Mouse (Mus musculus): ENCODE results near the gene Ndufa4.
"Not testable (repeated sequence)": the region's sequence is repeated elsewhere in the genome, so short reads cannot be mapped to it uniquely, and the experiment has no call there.

Gene Ndufa4

GRCm38 (mm10) chr6:11907269-11908032, at the start of gene Ndufa4, which contains the start of gene Phf14:
Ndufa4 (minus strand) TSS chr6:11907497.
Phf14 (plus strand) TSS chr6:11907809.
- peak; percentile 93 for DNase-seq (ENCODE audit: low spot score in 2 of 2)

DNA sequence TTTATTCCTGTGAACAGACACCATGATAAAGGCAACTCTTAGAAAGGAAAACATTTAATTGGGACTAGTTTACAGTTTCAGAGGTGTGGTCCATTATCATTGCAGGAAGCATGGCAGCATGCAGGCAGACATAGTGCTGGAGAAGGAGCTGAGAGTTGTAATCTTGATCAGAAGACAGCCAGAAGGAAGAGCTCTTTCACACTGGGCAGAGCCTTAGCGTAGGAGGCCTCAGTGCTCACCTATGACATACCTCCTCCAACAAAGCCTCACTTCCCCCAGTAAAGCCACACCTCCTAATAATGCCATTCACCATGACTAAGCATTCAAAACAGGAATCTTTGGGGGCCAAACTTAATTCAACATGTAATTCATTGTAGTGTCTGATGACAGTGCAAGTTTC, 40.8 kb upstream of the Ndufa4 start:
- DNase-seq (ENCODE audit: low spot score in 2 of 2), result no peak

GRCm38 (mm10) chr6:11942089-11942488, 34.8 kb upstream of the Ndufa4 start:
- no peak for DNase-seq (ENCODE audit: low spot score in 2 of 2)

- DNase-seq (ENCODE audit: low spot score in 2 of 2), result no peak
Measured at GRCm38 (mm10) chr6:11940895-11941294, 33.6 kb upstream of the Ndufa4 start.

DNA sequence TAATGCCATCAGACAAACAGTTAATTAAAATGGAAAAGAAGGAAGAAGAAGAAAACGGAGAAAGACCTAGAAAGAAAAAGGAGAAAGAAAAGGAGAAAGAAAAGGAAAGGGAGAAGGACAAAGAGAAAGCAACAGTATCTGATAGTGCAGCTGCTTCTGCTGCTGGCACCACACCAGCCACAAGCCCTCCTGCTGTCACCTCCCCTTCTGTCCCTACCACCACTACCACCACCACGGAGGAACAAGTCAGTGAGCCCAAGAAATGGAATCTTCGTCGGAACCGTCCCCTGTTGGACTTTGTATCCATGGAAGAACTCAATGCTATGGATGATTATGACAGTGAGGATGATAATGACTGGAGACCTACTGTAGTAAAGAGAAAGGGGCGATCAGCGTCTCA, 26.1 kb upstream of the Ndufa4 start:
- no peak for DNase-seq (ENCODE audit: low spot score in 2 of 2)

DNA sequence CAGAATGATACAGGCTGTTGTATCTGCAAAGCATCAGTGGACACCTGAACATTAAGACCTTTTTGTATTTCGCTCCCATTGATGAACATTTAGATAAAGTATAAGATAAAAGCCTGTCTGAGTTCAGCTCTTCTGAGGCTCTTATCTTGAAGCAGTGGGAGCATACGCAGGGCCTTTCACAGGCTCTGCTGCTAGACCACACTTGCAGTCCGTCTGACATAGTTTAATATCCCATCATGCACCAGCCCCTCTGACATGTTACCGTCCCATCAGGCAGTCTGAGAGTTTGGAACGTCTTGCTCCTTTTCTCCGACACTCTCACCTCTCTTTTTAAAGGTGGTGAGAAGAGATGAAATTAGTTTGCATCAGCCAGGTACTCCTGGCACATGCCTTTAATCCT, 20.2 kb upstream of the Ndufa4 start:
- no peak for DNase-seq (ENCODE audit: low spot score in 2 of 2)

DNA sequence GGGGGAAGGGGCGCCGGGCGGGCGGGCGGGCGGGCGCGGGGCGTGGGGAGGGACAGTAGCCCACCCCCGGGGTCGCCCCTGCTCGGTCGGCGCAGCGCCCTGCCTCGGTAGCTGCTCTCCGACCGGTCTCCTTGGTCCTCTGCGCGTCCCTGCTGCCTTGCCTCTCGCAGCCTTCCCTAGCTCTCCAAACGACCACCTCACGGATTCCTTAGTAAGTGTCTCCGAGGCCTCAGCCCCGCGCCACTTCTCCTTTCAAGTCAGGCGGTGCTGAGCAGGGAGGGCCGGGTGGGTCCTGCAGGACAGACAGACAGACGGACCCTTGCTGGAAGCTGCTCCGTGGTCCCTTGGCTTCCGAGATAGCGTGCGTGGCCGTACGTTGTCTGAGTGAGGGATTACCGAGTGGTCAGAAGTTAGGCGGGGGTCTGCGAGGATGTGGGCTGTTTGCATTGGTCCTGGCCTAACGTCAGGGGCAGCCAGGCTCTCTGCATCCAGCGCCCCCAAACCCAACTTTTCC, 18.8 kb upstream of the Ndufa4 start:
- peak; percentile 8 to 14 for DNase-seq (ENCODE audit: low spot score in 2 of 2)

GRCm38 (mm10) chr6:11925496-11926041, 18.3 kb upstream of the Ndufa4 start:
- DNase-seq (ENCODE audit: low spot score in 2 of 2), result peak; percentile 70 to 82

DNA sequence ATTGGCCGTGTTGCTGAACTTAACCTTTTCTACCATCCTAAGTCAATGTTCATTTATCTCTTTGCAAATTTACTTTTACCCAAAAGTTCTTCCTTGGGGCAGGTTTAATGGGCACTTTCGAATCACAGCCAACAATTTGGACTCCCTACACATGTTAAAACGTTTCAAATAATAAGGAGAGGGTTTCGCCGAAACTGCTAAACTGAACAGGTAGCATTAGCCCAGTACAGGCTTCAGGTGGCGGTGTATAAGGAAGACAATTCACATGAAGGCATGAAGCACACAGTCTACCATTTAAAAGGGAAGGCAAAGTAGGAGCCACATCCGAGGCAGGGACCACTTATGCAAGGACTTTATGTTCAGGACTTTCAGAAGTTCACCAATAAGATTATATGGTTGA, 873 bp upstream of the Ndufa4 start:
- DNase-seq (ENCODE audit: low spot score in 2 of 2), result no peak

GRCm38 (mm10) chr6:11906890-11907268, 418 bp downstream of the Ndufa4 start:
- no peak for DNase-seq (ENCODE audit: low spot score in 2 of 2)

- DNase-seq (ENCODE audit: low spot score in 2 of 2), result no peak
Measured at GRCm38 (mm10) chr6:11900809-11901310, 6.4 kb downstream of the Ndufa4 start.

GRCm38 (mm10) chr6:11875364-11875763, 31.9 kb downstream of the Ndufa4 start:
- DNase-seq (ENCODE audit: low spot score in 2 of 2), result not testable (repeated sequence)
